Mouse (Mus musculus): Measurements from ENCODE around the gene Upp1.

The Upp1 gene

GRCm38 (mm10) chr11:9167331-9167730 is 49.4 kb downstream of the Upp1 start:
- no peak for DNase-seq

- DNase-seq, result no peak
These were observed 63.6 kb downstream of the Upp1 start for GRCm38 (mm10) chr11:9181477-9181876.

All from thymus, postnatal 36 days (tissue).